Mouse (Mus musculus) monocyte, adult 2 months (primary cell): ENCODE results near the gene Rin2.

Experiments
- DNase-seq, 2 experiments: peaks; one replicate each; pipeline ENCODE4 v3.0.0; 2022; ENCODE audit warnings: low spot score in 2 of 2, low read depth in 1 of 2

The Rin2 gene

GRCm38 (mm10) chr2:145730189-145730880 lies 55.3 kb downstream of the Rin2 start:
- DNase-seq = peak in 1 of 2 experiments; percentile 16

DNA sequence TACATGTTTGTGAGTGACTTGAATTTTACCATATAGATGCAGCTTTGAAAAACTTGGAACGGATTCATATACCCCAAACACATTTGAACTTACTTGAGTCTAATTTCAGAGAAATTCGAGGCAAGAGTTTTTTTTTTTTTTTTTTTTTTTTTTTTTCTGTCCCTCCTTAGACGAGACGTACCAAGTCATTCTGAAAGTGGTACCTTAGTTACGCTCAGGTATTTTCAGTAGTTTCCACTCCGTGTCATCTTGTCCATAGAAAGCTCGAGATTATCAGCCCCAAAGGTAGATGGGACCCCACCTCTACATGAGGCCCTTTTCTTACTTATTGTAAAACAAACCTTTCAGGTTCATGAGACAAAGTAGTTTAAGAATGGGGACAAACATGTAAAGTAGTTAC lies 55.9 kb downstream of the Rin2 start:
- DNase-seq = no peak

DNA sequence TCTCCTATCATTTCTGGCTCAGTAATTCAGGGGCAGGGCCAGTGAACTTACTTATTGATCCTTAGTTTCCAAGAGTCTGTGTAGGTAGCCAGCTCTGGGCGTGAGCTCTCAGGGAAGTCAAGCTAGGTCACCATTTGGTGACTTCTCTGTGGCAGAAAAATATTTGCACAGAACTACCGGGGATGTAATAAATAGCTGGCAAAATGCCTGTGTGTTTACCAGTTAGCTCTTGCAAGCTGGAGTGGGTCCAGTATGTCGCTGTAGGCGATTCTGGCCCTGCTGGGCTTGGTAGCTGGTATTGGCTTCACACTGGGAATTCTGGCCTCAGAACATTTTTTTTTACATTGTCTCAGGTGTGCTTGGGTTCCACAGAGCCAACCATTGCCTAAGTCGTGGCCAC lies 60.1 kb downstream of the Rin2 start:
- no peak for DNase-seq

DNA sequence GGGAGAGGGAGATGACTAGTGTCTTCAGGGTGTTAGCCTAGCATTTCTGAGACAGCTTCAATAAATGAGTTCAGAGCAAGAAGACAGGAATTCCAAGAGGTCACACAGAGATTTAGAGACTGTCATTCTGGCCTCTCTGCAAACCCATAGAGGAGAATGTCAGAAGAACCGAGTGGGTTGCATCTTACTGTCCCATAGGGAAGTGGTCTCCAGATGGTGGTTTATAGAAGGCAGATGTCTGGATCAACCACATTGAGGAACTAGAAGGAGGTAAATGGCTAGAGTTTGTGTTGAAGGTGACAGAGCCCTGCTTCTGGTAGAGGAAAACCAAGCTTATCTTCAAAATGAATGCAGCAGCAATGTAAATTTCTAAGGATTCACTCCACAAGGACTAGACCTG lies 61.5 kb downstream of the Rin2 start:
- DNase-seq = no peak

- no peak for DNase-seq
Observed at GRCm38 (mm10) chr2:145737196-145737595, 62.2 kb downstream of the Rin2 start.

- DNase-seq = peak in 1 of 2 experiments; percentile 47
Observed at GRCm38 (mm10) chr2:145740729-145741128, 65.7 kb downstream of the Rin2 start.

- DNase-seq = no peak
Observed at GRCm38 (mm10) chr2:145742795-145743710, 68.0 kb downstream of the Rin2 start.

- DNase-seq = no peak
Observed at GRCm38 (mm10) chr2:145746406-145746805, 71.4 kb downstream of the Rin2 start.

GRCm38 (mm10) chr2:145749645-145750044 lies 74.6 kb downstream of the Rin2 start:
- no peak for DNase-seq

- no peak for DNase-seq
Observed at GRCm38 (mm10) chr2:145752572-145752971, 77.6 kb downstream of the Rin2 start.

DNA sequence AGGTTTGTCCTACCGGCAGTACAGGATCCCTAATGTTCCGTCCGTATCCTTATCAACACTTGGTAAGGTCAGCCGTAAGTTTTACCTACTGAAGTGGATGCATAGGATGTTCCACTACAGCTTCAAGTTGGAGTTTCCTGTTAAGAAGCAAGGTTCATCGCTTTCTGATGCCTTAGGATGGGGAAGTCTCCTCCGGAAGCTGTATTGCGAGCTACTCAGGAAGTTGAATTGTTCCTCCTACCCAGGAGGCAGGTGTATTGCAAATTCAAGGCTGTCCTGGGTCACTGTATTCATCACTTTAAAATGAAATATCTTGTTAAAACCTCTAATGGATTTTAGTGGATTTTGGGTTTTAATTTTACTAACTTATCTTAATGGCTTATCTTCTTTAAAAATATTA lies 79.0 kb downstream of the Rin2 start:
- no peak for DNase-seq

DNA sequence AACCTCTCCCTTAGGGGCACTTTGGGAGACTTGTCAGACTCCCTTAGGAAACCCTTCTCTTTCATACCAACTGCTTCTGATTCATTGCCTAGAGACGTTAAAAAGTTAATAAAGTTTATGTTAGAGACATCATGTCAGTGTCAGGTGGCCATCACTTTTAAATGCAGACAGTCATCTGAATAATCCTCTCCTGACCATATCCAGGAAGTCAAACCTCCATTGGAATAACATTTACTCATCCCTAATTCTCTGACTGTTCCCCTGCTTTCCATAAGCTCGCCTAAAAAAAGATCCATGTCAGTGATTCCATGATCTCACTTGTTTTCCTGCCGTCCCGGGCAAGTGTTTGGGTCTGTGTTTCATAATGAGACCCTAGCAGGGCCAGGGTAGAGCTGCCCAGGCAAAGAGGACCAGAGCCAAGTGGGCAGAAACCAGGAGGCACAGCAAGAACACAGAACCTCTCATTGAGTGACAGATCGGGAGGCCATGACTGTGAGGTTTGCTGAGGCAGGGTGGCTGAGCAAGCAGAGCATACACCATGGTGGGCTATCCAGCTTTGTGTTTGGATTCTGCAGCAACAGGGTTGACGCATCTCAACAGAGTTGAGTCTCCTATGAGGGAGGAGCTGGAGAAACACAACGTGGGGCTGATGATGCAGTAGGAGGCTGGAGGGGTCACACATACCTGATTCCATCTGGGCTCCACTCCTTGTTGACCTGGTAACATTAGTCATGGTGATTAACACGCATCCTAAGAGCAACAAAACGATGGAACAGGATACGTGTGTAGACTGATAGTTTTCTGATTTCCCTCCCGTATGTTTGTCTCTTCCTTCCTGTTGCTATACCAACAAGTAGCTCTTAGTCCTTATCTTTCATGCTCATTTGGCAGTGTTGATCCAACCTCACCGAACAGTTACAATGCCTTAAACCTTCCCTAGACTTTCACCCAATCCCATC lies 81.1 kb downstream of the Rin2 start:
- DNase-seq = no peak

DNA sequence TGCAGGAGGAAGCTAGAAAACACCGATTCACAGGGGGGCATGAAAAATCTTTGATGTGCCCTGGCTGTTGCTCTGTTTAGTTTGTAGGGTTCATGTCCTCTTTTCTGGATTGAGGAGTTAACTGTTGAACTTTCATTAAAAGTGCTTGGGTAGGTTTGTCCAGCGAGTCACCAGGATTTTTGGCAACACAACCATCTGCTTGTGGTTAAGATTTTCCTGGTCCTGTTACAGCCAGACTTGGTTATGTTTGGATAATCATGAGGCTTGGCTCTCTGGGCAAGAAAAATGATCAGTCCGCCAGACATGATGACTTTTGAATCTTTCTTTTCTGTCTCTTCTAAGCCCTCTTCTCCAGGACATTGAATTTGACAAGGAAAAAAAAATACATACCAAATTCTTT lies 85.1 kb downstream of the Rin2 start:
- DNase-seq = no peak

DNA sequence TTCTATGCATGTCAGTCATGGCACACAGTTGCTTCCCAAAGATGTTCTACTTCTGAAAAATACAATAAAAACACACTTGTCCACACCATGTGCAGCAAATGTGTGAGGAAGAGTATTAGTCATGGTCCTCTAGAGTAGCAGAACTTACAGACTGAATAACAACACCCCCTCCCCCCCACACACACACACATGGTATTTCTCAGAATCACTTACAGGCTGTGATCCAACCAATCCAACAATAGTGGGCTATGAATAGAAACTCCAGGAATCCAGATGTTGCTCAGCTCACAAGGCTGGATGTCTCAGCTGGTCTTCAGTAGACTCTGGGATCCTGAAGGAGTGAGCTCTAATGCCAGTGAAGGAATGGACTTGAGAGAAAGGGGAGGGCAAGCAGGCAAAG lies 86.4 kb downstream of the Rin2 start:
- DNase-seq = no peak

DNA sequence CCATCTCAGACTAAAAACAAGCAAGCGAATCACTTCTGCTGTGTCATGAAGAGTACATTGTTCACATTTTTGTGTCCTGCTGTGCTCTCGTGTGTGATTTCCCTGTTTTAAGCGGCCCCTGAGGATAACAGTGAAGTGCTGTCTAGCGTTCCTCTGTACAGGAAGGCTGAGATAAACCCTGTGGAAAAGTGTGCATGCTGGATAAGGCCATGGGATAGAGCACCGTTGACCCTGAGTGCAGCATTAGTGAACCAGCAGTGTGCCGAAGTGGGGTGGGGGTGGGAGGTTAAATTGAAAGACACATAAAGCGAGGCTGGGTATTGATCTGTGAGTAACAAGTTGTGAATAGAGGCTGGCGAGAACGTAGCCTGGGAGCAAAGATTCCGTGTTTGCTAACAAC lies 94.9 kb downstream of the Rin2 start:
- no peak for DNase-seq

DNA sequence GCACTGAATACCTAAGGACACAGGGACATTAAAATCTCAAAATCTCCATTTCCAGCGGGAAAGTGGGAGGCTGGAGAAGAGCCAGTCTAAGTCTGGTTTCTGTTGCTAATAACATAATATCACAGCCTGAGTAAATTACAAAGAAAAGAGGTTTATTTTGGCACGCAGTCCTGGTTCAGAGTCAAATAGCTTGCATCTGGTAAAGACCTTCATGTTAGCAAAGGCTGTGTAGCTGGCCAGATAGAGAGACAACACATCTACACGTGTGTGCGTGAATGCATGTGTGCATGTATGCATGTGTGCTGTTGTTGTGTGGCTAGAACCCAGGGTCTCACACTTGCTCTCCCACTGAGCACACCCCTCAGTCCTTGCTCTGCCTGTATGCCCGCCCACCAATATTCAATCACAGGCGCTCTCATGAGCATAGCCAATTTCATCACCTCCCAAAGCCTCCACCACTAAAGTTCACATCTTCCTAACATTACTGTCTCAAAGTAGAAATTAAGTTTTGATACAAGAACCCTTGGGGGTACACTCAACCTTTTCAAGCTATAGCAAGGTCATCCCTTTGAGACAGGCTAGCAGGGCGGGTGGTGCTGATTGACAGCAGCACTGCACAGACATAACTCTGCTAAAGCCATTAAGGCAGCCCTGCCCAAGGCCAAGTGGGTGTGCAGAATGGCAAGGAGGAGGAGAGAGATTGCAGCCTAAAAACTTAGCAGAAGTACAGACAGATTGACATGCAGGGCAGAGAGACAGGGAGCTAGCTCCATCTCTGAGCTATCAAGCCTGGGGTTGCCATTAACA lies 95.9 kb downstream of the Rin2 start:
- no peak for DNase-seq

DNA sequence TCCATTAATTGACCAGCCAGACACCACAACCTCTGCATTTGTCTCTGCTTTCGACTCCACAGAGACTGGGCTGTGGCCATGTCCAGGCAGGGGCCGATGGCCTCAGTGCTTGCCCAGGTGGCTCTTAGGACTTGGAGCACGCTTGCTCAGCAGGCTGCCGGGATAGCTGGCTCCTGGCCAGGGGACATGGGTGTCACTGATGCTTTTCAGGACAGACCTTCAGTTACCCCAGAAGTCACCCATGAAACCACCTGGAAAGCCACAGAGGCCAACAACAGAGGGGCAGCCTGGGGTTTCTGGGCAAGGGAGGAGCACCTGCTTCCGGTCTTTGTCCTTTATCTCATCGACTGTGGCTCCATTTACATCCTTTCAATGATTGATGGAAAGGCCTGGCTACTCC lies 108.2 kb downstream of the Rin2 start:
- no peak for DNase-seq

DNA sequence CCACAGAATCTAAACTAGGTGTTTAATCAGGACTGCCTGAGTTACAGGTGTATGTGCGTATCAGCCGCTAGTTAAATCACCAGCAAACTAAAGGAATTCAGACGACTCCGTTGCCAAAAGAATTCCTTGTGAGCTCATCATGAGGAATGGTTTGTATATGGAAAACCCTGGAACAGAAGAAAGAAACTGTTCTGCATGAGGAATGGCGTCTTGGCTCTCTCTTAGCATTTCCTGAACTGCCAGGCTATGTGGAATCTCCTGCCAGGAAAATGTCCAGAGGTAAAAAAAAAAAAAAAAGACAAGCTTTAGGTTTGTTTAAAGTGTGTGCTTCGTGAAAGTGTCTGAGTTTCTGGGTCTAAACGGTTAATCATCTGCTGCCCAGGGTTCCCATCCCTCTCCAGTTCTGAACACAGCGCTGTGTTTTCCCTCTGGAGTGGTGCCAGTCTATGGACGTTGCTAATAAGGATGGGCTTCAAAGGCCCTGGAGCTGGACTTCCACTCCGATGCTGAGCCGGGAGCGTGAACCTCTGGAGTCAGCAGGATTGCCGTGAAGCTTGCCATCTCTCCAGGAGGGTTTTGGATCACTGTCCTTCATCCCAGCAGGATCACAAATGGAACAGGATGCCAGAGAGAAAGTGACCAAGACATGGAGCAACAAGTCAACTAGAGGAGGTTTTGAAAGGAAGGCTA lies 109.4 kb downstream of the Rin2 start:
- DNase-seq = no peak

- DNase-seq = no peak
Observed at GRCm38 (mm10) chr2:145784964-145785363, 109.9 kb downstream of the Rin2 start.
